14 mouse cellular contexts compared by ENCODE assay signal in the genomic region with DNA sequence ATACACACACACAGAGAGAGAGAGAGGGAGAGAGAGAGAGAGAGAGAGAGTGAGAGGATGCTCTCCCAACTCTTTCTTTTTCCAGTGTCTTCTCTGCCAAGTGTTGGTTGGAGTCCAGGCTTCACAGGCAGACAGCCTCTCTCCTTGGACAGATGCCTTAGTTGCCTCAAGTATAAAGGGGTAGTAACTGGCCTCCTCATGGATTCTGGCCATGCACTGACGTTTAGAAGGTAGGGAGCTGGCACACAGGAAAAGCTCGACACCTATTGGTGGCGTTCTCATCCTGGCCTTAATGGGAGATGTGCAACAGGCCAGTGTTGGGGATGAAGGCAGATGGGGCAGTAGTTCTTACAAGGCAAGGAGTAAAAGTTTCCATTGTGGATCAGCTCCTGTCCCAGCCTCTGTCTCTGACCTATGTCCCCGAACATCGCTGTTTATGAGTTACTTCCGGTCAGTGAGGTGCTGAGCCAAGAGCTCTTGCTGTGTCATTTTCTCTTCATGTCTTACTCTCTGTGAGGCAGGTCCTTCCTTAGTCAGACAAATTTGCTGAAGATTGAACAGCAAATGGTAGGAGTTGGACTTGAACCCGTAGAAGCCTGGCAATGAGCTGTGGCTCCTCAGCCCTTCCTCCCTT. TPM values are rescaled to one million over a fixed set of nuclear protein-coding genes. Genes with fewer than 3 reads are reported as not detected.
DNase-seq lines count a peak whose midpoint lies in the region; ATAC-seq lines count a peak whose summit lies in the region.
"Had no signal": no experiment of that assay in that cellular context is flagged by ENCODE, and none has a peak within 500 bp of the region (broad histone marks: within the 10 kb centered on the region; RNA-seq: fewer than 3 reads in every experiment).

No protein-coding gene starts in this region.

- no peak for ATAC-seq in megakaryocyte, adult 5-6 weeks (ENCODE audit: poor library complexity, severe bottlenecking)
- ATAC-seq: midbrain, embryonic 16.5 days had no signal

- peak; percentile 44 for DNase-seq in gastrocnemius, postnatal 14 days
- no peak for DNase-seq in gastrocnemius, postnatal 10 days
- DNase-seq in left cerebral cortex, postnatal 4 days: peak; percentile 67
- no peak for DNase-seq in left cerebral cortex, postnatal 14 days (ENCODE audit: low spot score in 2 of 2)
- peak; percentile 51 for DNase-seq in 3T3-L1 (ENCODE audit: low read depth, low spot score)
- DNase-seq in adipocyte (ENCODE audit: low spot score): peak; percentile 86
- DNase-seq in thymus, postnatal 10 days (ENCODE audit: low spot score in 2 of 2): no peak
- DNase-seq: cerebellum, adult 11 months; kidney, adult 11 months; kidney, postnatal 10 days; right cerebral cortex, adult 18-20 months; thymus, postnatal 25 days had no signal

- intact Hi-C loops in gastrocnemius, postnatal 14 days (cut with DNase I; ENCODE audit: low total_unique reads): no loop called here
- intact Hi-C loops in left cerebral cortex, postnatal 4 days (cut with DNase I): no loop called here
- intact Hi-C loops in left cerebral cortex, postnatal 14 days (cut with DNase I): no loop called here

RNA-seq across cellular contexts. Expression of a gene that starts 13.1 kb away (rescaled TPM):
- 10 to 100 TPM; 10.4 to 11.7 TPM for total RNA-seq in gastrocnemius, postnatal 14 days (2021)
- total RNA-seq in gastrocnemius, postnatal 10 days (2021): 10 to 100 TPM; 12.2 to 14.2 TPM
- 10 to 100 TPM; 34.9 to 36.1 TPM for total RNA-seq in left cerebral cortex, postnatal 4 days (2021)
- total RNA-seq in left cerebral cortex, postnatal 14 days (2021): 10 to 100 TPM; 73.8 to 85.9 TPM
- total RNA-seq in megakaryocyte, adult 5-6 weeks (2015): 40.6 and 41.9 TPM in 2 replicates
- 50.0 and 61.9 TPM in 2 replicates for total RNA-seq in megakaryocyte, adult 5-6 weeks (2017)

RNA-seq across cellular contexts. Expression of a gene that starts 36.7 kb away (rescaled TPM):
- total RNA-seq in gastrocnemius, postnatal 14 days (2021): under 1 TPM; 0.66 to 0.73 TPM
- total RNA-seq in gastrocnemius, postnatal 10 days (2021): 1 to 10 TPM; 1.1 to 1.4 TPM
- total RNA-seq in left cerebral cortex, postnatal 4 days (2021): under 1 TPM; 0.66 to 0.89 TPM
- under 1 TPM; 0.51 to 0.53 TPM for total RNA-seq in left cerebral cortex, postnatal 14 days (2021)
- 3.8 and 4.0 TPM in 2 replicates for total RNA-seq in megakaryocyte, adult 5-6 weeks (2015)
- 2.5 and 4.0 TPM in 2 replicates for total RNA-seq in megakaryocyte, adult 5-6 weeks (2017)

RNA-seq across cellular contexts. Expression of a gene that starts 47.8 kb away (rescaled TPM):
- under 1 TPM; 0.23 to 0.40 TPM for total RNA-seq in gastrocnemius, postnatal 14 days (2021)
- 1 to 10 TPM in 1 of 2 experiments, under 1 TPM in 1; 0.63 to 1.1 TPM for total RNA-seq in gastrocnemius, postnatal 10 days (2021)
- total RNA-seq in left cerebral cortex, postnatal 4 days (2021): under 1 TPM; 0.84 to 0.89 TPM
- total RNA-seq in left cerebral cortex, postnatal 14 days (2021): 1 to 10 TPM; 1.8 to 2.0 TPM
- total RNA-seq in megakaryocyte, adult 5-6 weeks (2015): 60.5 and 64.6 TPM in 2 replicates
- 71.3 and 73.0 TPM in 2 replicates for total RNA-seq in megakaryocyte, adult 5-6 weeks (2017)

Comparison
In these comparisons a context has a peak if more than half of its experiments do, and no peak if none do; other contexts are left out.
1. DNase-seq: peak in gastrocnemius, postnatal 14 days (single experiment), left cerebral cortex, postnatal 4 days (single experiment), 3T3-L1 (single experiment) and adipocyte (single experiment); none in gastrocnemius, postnatal 10 days (single experiment), left cerebral cortex, postnatal 14 days (0 of 2) and thymus, postnatal 10 days (0 of 2).
2. RNA of a gene that starts 47.8 kb away (total RNA-seq): 60.5 to 73.0 TPM in megakaryocyte, adult 5-6 weeks; 1.8 to 2.0 TPM in left cerebral cortex, postnatal 14 days, 0.63 to 1.1 TPM in gastrocnemius, postnatal 10 days, 0.84 to 0.89 TPM in left cerebral cortex, postnatal 4 days and 0.23 to 0.40 TPM in gastrocnemius, postnatal 14 days; every median in the first group is over 10 times any median in the second.